Mouse (Mus musculus) cerebellum, postnatal 36 days (tissue): ENCODE results near the gene Myo5a.
A peak's percentile ranks its signal among the peaks of the same experiment; 100 is the strongest.

Experiments used
- DNase-seq, 2 experiments: peaks; one replicate each; pipeline ENCODE4 v3.0.0; 2021 to 2022; ENCODE audit warnings: mixed read lengths in 2 of 2

The Myo5a gene

GRCm38 (mm10) chr9:75070457-75071028 lies at the start of gene Myo5a:
TSS of gene Myo5a (plus strand) at chr9:75071015.
- DNase-seq = no peak

GRCm38 (mm10) chr9:75022546-75022945 lies 48.3 kb upstream of the Myo5a start:
- DNase-seq = no peak

GRCm38 (mm10) chr9:75023150-75023894 lies 47.5 kb upstream of the Myo5a start:
- no peak for DNase-seq

DNA sequence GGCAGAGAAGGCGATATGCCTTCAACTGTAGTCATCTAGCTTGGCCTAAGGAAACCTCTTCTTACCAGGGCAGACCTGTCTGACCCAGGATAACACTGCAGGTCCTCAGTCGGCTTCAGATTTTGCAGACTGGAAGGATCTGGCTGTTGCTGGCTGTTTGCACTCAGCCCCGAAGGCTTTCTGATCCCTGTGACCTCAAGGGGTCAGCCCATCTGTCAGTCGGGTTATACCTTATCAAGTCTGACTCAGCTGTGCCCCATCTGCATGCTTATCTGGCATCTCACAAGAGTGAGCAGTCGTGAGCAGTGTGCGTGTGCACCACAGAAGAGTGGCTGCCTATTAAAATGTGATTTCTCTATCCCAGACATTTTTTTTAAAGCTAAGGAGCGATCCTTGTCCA lies 46.7 kb upstream of the Myo5a start:
- DNase-seq = no peak

DNA sequence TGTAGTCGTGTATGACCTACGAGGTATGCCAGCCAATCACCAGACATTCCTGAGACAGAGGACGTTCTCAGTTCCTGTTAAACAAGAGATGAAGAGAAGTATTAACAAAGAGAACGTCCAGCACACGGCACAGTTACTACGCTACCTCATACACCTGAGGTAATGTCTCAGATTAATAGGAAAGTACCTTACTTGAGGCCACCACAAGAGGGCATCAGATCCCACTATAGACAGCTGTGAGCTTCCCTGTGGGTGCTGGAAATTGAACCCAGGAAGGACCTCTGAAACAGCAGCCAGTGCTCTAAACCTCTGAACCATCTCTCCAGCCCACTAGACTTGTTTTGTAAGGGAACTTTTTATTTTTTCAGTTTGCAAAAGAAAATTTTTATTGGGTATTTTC lies 45.1 kb upstream of the Myo5a start:
- no peak for DNase-seq

GRCm38 (mm10) chr9:75032408-75032807 lies 38.4 kb upstream of the Myo5a start:
- DNase-seq = no peak

GRCm38 (mm10) chr9:75033141-75033540 lies 37.7 kb upstream of the Myo5a start:
- no peak for DNase-seq

DNA sequence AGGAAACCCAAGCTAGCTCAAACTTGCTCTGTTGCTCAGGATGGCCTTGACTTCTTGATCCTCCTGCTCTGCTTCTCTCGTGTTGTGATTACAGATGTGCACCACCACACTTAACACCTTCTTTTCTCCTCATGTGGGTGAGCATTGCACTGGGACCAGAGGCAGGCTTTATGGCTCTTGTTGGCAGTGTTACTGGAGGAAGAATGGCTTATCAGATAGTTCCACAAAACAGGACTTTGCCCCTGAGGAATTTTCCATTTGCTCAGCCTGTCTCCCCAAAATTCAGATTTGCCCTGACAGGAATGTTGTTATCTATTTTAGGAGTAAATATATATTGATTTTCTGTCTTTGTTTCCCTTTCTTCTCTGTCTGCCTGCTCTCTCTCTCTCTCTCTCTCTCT lies 36.1 kb upstream of the Myo5a start:
- DNase-seq = no peak

- DNase-seq = no peak
Measured at GRCm38 (mm10) chr9:75035944-75036343, 34.9 kb upstream of the Myo5a start.

GRCm38 (mm10) chr9:75037451-75038356 lies 33.1 kb upstream of the Myo5a start, which contains the start of gene Arpp19:
TSS of gene Arpp19 (plus strand) at chr9:75037614.
- peak; percentile 83 to 86 for DNase-seq

- no peak for DNase-seq
Measured at GRCm38 (mm10) chr9:75038357-75038688, 32.5 kb upstream of the Myo5a start.

DNA sequence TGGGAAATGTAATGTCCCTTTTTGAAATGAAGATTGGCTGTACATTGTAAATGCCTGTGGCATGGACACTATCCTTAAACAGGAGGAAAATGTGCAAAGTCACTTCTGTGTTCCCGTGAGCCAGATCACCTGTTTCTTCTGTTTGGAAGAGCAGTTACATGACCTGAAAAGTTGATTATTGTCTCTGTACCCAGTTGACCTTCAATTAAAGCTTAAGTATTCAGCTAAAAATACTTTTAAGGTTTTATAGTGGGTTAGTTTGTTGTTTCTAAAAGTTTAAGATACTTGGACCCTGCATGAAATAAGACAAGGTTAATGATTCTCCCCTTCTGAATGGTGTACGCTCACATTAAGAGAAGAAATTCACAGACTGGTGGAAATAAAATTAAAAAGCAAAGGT lies 30.2 kb upstream of the Myo5a start:
- no peak for DNase-seq

- no peak for DNase-seq
Measured at GRCm38 (mm10) chr9:75041840-75042525, 28.8 kb upstream of the Myo5a start.

- no peak for DNase-seq
Measured at GRCm38 (mm10) chr9:75043191-75043590, 27.6 kb upstream of the Myo5a start.

- DNase-seq = no peak
Measured at GRCm38 (mm10) chr9:75047079-75047478, 23.7 kb upstream of the Myo5a start.

- no peak for DNase-seq
Measured at GRCm38 (mm10) chr9:75049100-75049499, 21.7 kb upstream of the Myo5a start.

DNA sequence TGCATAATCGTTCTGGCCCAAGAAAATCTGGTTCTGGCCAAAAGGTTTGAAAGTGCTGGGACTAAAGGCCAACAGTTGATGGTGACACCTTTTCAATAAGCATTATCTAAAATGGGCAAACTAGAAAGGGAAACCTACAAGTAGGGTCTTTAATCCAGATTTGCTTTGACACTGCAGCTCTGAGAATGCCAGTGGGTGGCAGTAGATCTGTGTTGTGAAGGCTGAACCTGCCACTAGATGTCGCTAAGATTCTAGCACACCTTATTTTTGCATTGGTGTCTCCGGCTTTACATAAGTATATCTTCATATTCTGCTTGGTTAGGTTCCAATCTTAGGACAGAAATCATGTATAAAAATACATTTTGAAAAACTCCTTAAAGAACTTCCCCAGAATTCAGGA lies 20.8 kb upstream of the Myo5a start:
- peak; percentile 72 to 84 for DNase-seq

- DNase-seq = no peak
Measured at GRCm38 (mm10) chr9:75051841-75052240, 19.0 kb upstream of the Myo5a start.

- DNase-seq = no peak
Measured at GRCm38 (mm10) chr9:75055046-75055445, 15.8 kb upstream of the Myo5a start.

GRCm38 (mm10) chr9:75064678-75065331 lies 6.0 kb upstream of the Myo5a start:
- DNase-seq = no peak

DNA sequence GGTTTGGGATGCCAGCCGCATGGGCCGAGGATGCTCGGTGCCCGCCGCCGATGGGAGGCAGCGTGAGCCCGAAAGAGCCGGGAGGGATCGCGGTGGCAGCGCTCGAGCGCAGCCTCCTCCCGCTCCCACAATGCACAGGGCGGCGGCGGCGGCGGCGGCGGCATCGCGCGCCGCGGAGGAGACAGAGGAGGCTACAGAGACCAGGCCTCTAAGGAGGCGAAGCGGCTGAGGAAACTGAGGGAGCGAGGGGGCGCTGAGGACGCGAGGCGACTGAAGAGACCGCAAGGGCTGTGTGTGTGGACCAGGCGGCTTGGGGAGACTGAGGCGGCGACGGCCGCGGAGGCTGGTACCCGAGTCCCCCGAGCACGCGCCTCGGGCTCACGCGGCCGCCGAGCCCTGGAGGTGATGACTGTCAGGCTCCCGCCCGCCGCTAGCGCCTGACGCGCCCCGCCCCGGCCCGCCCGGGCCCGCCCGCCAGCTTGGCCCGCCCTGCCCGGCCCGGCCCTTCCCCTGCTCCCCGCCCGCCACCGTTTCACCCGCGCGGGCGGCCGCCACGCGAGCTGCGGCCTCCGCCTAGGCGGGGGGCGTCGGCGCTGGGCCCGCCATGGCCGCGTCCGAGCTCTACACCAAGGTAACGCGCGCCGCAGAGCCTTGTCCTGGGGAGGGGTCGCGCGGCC lies 352 bp downstream of the Myo5a start:
- peak; percentile 85 to 88 for DNase-seq

DNA sequence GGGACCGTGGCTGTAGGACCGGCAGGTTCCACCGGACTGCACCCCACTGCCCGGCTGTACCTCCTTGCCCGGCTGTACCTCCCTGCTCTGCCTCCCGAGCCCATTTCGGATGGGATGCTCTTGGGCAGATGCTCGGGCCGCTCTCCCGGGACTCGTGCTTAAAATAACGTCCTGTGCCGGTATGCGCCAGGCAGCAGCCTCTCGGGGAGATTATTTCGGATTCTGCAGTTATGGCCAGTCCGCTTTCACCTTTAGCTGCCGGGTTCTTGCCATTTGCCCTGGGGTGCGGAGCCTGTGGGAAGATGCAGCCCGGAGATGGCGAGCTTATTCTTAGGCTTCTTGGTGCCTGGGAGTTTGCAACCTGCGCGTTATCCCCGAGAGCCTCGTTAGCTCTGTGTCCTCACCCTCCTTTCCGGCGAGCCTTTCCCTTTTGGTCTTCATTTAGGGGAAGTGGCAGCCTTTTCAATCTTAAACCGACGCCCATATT lies 934 bp downstream of the Myo5a start:
- DNase-seq = no peak
